Mouse (Mus musculus) heart, adult 2 months (tissue): ENCODE measurements around the gene Celf2.

ENCODE experiments used
- CTCF ChIP-seq: fragments of 200-600 bp; IDR thresholded peaks from 2 replicates; pipeline ENCODE4 v1.8.1; 2022; ENCODE audit warnings: antibody characterized with exemption, mild to moderate bottlenecking, moderate library complexity
- EP300 ChIP-seq: fragments of 200-500 bp; IDR thresholded peaks from 2 replicates; pipeline ENCODE4 v1.6.1; 2011; ENCODE audit warnings: low read depth, low read length, control low read depth; ENCODE audit not compliant: insufficient read depth

- TF ChIP-seq CTCF (no peak), EP300 (no peak)
Observed at GRCm38 (mm10) chr2:7255386-7255785, 254.0 kb downstream of the Celf2 start.
